Mouse (Mus musculus) 3134 (cell line): ENCODE data around the gene Fam161a.

Source experiments
- DNase-seq: peaks from one replicate; pipeline ENCODE4 v3.0.0-alpha.2; 2011; ENCODE audit warnings: low spot score; ENCODE audit not compliant: insufficient read length; ENCODE audit errors: extremely low read depth

The Fam161a gene

GRCm38 (mm10) chr11:23007481-23008180 lies at the start of gene Fam161a:
Gene Fam161a (plus strand): TSS chr11:23007531.
- DNase-seq, result peak; percentile 73

GRCm38 (mm10) chr11:22957791-22958374 lies 49.4 kb upstream of the Fam161a start:
- no peak for DNase-seq

- DNase-seq, result no peak
These were observed 45.2 kb upstream of the Fam161a start for GRCm38 (mm10) chr11:22962101-22962500.

GRCm38 (mm10) chr11:22964401-22964800 lies 42.9 kb upstream of the Fam161a start:
- no peak for DNase-seq

GRCm38 (mm10) chr11:22965503-22965902 lies 41.8 kb upstream of the Fam161a start:
- DNase-seq, result peak; percentile 75

DNA sequence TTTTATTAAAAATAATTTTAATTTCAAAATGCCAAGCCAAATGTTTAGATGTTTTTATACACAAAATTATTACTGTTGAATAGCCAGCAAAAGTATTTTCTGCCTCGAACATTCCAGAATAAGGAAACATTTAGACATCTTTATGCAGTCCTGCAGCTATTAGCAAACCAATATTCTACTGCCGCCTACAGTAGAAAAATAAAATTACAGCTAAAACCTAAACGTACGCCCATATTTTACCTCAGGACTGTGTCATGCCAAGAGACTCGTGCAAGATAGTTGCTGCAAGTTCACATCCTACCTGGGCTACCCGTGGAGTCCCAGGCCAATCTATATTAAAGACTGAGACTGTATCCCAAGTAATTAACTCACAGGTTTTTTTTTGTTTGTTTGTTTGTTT lies 37.8 kb upstream of the Fam161a start:
- no peak for DNase-seq

DNA sequence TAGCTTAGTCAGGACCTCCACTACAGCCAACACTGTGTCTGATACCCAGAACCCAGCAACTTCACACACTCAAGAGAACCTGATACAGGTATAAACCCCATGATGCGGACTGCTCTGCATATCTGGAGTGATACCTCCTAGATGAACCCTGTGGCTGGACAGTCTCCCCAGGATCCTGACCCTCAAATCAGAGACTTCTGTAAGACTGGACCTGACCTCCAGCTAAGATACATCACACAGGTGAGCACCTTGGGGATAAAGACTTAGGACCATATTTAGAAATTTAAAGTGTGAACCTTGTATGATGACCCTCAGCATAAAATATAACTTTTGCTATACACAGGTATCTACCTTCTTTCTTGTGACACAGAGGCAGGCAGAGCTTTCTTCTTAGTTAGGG lies 36.8 kb upstream of the Fam161a start:
- no peak for DNase-seq

DNA sequence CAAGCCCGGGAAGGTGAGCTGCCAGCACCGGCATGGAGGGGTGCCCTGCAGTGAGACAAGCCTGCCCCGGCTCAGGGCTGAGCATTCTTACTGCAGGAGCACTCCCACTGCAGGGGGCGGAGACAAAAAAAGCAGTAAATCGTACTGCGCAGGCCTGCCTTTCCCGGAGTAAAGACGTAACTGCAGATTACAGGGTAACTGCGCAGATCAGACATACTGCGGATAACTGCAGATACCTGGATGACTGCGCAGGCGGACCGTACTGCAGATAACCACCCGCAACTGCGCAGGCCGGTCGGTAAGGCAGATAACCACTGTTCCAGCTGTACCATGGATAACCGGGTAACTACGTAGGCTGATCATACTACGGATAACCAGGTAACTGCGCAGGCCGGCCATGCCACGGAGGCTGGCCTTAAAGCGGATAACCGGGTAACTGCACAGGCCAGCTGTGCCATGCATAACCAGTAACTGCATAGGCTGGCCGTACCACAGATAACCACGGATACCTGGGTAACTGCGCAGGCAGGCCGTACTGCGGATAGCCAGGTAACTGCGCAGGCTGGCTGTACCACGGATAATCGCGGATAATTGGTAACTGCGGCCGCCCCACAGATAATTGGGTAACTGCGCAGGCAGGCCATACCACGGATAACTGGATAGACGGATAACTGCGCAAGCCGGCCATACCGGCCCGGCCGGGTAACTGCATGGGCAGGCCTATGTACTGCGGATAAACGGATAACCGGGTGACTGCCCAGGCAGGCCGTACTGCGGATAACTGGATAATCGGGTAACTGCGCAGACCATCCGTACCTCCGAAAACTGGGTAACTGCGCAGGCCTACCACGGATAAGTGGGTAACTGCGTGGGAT lies 35.3 kb upstream of the Fam161a start, which contains the start of gene Zrsr1:
Gene Zrsr1 (plus strand): TSS at position 171 of the 875 bp plus-strand sequence.
- peak; percentile 59 for DNase-seq

- peak; percentile 73 for DNase-seq
These were observed 34.4 kb upstream of the Fam161a start for GRCm38 (mm10) chr11:22972746-22973526.

DNA sequence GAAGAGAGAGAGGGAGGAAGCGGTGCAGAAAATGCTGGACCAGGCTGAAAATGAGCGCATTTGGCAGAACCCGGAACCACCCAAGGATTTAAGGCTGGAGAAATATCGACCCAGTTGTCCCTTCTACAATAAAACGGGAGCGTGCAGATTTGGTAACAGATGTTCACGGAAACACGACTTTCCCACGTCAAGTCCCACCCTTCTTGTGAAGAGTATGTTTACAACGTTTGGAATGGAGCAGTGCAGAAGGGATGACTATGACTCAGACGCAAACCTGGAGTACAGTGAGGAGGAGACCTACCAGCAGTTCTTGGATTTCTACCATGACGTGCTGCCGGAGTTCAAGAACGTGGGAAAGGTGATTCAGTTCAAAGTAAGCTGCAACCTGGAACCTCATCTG lies 33.7 kb upstream of the Fam161a start:
- peak; percentile 47 for DNase-seq

DNA sequence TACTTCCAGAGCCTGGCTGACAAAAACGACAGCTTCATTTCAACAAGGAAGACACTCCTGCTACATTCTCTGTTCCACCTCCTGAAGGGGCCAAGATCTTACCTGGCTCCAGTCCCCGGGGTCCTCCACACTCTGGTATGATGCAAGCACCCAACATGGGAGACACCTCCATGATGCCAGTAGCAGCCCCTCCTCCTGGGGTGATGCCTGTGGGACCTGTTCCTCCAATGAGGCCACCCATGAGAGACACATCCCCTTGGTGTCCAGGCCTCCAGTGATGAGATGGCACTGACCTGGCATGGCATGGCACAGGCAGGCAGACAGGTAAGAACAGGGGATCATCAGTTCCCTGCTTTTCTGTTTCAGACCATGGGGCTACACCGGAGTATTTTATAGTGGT lies 29.1 kb upstream of the Fam161a start:
- DNase-seq, result no peak

DNA sequence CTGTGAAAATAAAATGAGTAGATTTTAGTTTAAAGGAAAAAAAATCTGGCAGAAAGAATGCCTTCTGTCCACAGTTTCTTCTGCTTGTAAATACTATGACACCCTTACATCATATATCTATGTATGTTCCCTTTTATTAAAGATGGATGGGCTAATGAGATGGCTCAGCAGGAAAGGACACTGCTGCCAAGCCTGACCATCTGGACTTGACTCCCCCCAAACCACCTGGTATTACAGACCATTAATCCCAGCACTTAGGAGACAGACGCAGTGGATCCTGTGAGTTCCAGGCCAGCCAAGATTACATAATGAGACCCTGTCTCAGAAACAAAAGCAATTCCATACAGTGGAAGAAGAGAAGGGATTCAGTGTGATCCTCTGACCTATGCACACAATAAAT lies 28.6 kb upstream of the Fam161a start:
- no peak for DNase-seq

DNA sequence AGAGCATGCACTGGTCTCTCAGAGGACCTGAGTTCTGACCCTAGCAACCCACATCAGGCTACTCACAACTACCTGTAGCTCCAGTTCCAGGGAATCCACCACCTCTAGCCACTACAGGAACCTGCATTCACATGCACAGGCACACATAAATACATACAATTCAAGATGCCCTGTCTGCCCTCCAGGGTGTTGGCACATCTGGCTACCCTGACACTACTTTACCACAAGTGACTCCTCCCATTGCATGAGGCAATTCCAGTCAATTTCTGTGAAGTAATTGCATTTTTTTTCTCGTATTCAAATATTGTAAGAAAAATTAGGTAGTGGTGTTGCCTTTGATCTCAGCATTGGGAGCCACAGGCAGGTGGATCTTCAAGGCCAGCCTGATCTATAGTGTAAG lies 28.1 kb upstream of the Fam161a start:
- no peak for DNase-seq

GRCm38 (mm10) chr11:22981041-22981440 lies 26.3 kb upstream of the Fam161a start:
- no peak for DNase-seq

DNA sequence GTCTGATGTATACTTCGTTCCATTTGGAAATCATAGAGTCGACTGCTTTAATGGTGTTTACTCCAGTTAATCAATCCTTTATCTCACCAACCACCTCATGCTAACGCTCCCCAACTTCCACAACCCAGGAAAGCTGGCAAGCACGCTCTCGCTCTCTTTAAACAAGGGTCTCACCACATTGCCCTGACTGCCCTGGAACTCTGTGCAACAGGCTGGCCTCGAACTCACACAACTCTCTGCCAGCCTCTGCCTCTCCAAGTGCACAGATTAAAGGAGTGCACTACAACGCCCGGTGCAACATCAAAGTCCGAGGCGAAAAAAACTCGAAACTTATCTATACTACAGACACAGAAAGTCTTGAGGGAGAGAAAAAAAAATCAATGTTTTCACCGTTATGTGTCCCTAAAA lies 25.8 kb upstream of the Fam161a start:
- DNase-seq, result no peak

- DNase-seq, result peak; percentile 96
These were observed 25.2 kb upstream of the Fam161a start, which contains the start of the genes Gm28048 and Commd1 for GRCm38 (mm10) chr11:22981984-22982757. Gene Gm28048 (minus strand): TSS chr11:22982090. Gene Commd1 (minus strand): TSS chr11:22982382.

GRCm38 (mm10) chr11:22982846-22983245 lies 24.5 kb upstream of the Fam161a start:
- DNase-seq, result no peak

- DNase-seq, result no peak
These were observed 21.8 kb upstream of the Fam161a start for GRCm38 (mm10) chr11:22985510-22985909.

GRCm38 (mm10) chr11:22987357-22987756 lies 20.0 kb upstream of the Fam161a start:
- peak; percentile 32 for DNase-seq

GRCm38 (mm10) chr11:22989786-22990185 lies 17.5 kb upstream of the Fam161a start:
- no peak for DNase-seq
